Mouse (Mus musculus): ENCODE results near the gene Cdh23.

DNA sequence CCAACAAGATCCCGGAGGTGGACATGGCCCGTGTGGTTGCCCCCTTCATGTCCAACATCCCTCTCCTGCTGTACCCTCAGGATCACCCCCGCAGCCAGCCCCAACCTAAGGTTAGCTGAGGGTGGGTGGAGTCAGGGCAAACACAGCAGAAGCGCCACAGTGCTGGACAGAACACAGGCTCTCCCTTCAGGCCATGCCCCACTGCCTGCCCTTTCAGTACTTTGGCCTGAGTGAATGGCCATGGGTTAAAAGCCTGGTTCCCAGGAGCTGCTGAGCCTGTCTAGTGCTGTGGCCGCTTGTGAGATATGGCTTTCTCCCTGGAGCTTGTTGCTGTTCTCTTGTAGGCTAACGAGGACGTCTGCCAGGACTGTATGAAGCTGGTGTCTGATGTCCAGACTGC, 401.7 kb downstream of the Cdh23 start:
- TF ChIP-seq TCF12 (IDR thresholded peaks at IDR 0.05; ENCODE audit: insufficient read depth, poor library complexity, severe bottlenecking) = no peak
- TF ChIP-seq SRF (IDR thresholded peaks at IDR 0.05; ENCODE audit: control insufficient read depth, insufficient read length, low read depth) = no peak
- TF ChIP-seq POLR2AphosphoS2 (IDR thresholded peaks at IDR 0.05; ENCODE audit: insufficient read length, low read depth) = no peak
- TF ChIP-seq POLR2A (IDR thresholded peaks at IDR 0.05; ENCODE audit: insufficient read length, low read depth) = no peak
- no peak for TF ChIP-seq TCF3 (IDR thresholded peaks at IDR 0.05; ENCODE audit: insufficient read length, low read depth)
- no peak for TF ChIP-seq USF1 (IDR thresholded peaks at IDR 0.05; ENCODE audit: low read depth)
- TF ChIP-seq MAX (IDR thresholded peaks at IDR 0.05; ENCODE audit: low read depth) = no peak
- no peak for TF ChIP-seq REST (IDR thresholded peaks at IDR 0.05; ENCODE audit: insufficient read depth, insufficient read length)

All from myocyte (in vitro differentiated cells).